Mouse (Mus musculus): Measurements from ENCODE around the gene Arhgap15. TPM values are rescaled to one million over a fixed set of nuclear protein-coding genes. Genes with fewer than 3 reads are reported as not detected.

The Arhgap15 gene
- total and polyA plus RNA-seq, 2 experiments = 0.12 to 2.4 TPM

- TF ChIP-seq CTCF (IDR thresholded peaks at IDR 0.05; ENCODE audit: low read depth, low read length) (no peak), POLR2A (IDR thresholded peaks at IDR 0.05; ENCODE audit: extremely low read depth, insufficient read depth, low read length) (no peak)
- Histone ChIP-seq H3K79me2 (ENCODE audit: control insufficient read depth, insufficient read depth, low read length) (no peaks in the 10 kb centered on the region), H3K4me1 (ENCODE audit: control insufficient read depth, insufficient read depth, low read length) (no peaks in the 10 kb centered on the region), H3K27ac (replicated peaks; ENCODE audit: insufficient read depth, low read depth, low read length) (no peak overlapping the region), H3K27me3 (ENCODE audit: control insufficient read depth, insufficient read depth, low read length) (no peaks in the 10 kb centered on the region), H3K9ac (ENCODE audit: low read depth, low read length) (no peak overlapping the region), H3K4me3 (ENCODE audit: insufficient read depth, low read depth, low read length) (no peak overlapping the region), H3K36me3 (ENCODE audit: control insufficient read depth, insufficient read depth, low read length) (no peaks in the 10 kb centered on the region)
- no peak for DNase-seq (ENCODE audit: extremely low read depth, low read depth, low spot score)
- WGBS = 63% methylated on average over 7 of the region's 7 CpGs
Measured at GRCm38 (mm10) chr2:44352885-44353284, 604.3 kb downstream of the Arhgap15 start.

- Histone ChIP-seq H3K4me3 (ENCODE audit: insufficient read depth, low read depth, low read length) (no peak overlapping the region), H3K4me1 (ENCODE audit: control insufficient read depth, insufficient read depth, low read length) (no peaks in the 10 kb centered on the region), H3K36me3 (ENCODE audit: control insufficient read depth, insufficient read depth, low read length) (no peaks in the 10 kb centered on the region), H3K79me2 (ENCODE audit: control insufficient read depth, insufficient read depth, low read length) (no peaks in the 10 kb centered on the region), H3K9ac (ENCODE audit: low read depth, low read length) (no peak overlapping the region), H3K27me3 (ENCODE audit: control insufficient read depth, insufficient read depth, low read length) (no peaks in the 10 kb centered on the region), H3K27ac (replicated peaks; ENCODE audit: insufficient read depth, low read depth, low read length) (no peak overlapping the region)
- 88% methylated on average over 4 of the region's 4 CpGs for WGBS
- DNase-seq (ENCODE audit: extremely low read depth, low read depth, low spot score) = no peak
- TF ChIP-seq CTCF (IDR thresholded peaks at IDR 0.05; ENCODE audit: low read depth, low read length) (no peak), POLR2A (IDR thresholded peaks at IDR 0.05; ENCODE audit: extremely low read depth, insufficient read depth, low read length) (no peak)
Measured at GRCm38 (mm10) chr2:44353594-44353993, 605.0 kb downstream of the Arhgap15 start.

- Histone ChIP-seq H3K9ac (ENCODE audit: low read depth, low read length) (no peak overlapping the region), H3K36me3 (ENCODE audit: control insufficient read depth, insufficient read depth, low read length) (no peaks in the 10 kb centered on the region), H3K4me3 (ENCODE audit: insufficient read depth, low read depth, low read length) (no peak overlapping the region), H3K4me1 (ENCODE audit: control insufficient read depth, insufficient read depth, low read length) (no peaks in the 10 kb centered on the region), H3K27me3 (ENCODE audit: control insufficient read depth, insufficient read depth, low read length) (no peaks in the 10 kb centered on the region), H3K27ac (replicated peaks; ENCODE audit: insufficient read depth, low read depth, low read length) (no peak overlapping the region), H3K79me2 (ENCODE audit: control insufficient read depth, insufficient read depth, low read length) (no peaks in the 10 kb centered on the region)
- TF ChIP-seq POLR2A (IDR thresholded peaks at IDR 0.05; ENCODE audit: extremely low read depth, insufficient read depth, low read length) (no peak), CTCF (IDR thresholded peaks at IDR 0.05; ENCODE audit: low read depth, low read length) (no peak)
- WGBS = 90% methylated on average over 4 of the region's 4 CpGs
- DNase-seq (ENCODE audit: extremely low read depth, low read depth, low spot score) = no peak
Measured at GRCm38 (mm10) chr2:44354786-44355185, 606.2 kb downstream of the Arhgap15 start.

GRCm38 (mm10) chr2:44355316-44355715 lies 606.7 kb downstream of the Arhgap15 start:
- Histone ChIP-seq H3K4me1 (ENCODE audit: control insufficient read depth, insufficient read depth, low read length) (no peaks in the 10 kb centered on the region), H3K36me3 (ENCODE audit: control insufficient read depth, insufficient read depth, low read length) (no peaks in the 10 kb centered on the region), H3K4me3 (ENCODE audit: insufficient read depth, low read depth, low read length) (no peak overlapping the region), H3K79me2 (ENCODE audit: control insufficient read depth, insufficient read depth, low read length) (no peaks in the 10 kb centered on the region), H3K9ac (ENCODE audit: low read depth, low read length) (no peak overlapping the region), H3K27ac (replicated peaks; ENCODE audit: insufficient read depth, low read depth, low read length) (no peak overlapping the region), H3K27me3 (ENCODE audit: control insufficient read depth, insufficient read depth, low read length) (no peaks in the 10 kb centered on the region)
- no peak for DNase-seq (ENCODE audit: extremely low read depth, low read depth, low spot score)
- TF ChIP-seq CTCF (IDR thresholded peaks at IDR 0.05; ENCODE audit: low read depth, low read length) (no peak), POLR2A (IDR thresholded peaks at IDR 0.05; ENCODE audit: extremely low read depth, insufficient read depth, low read length) (no peak)
- WGBS = 82% methylated on average over 11 of the region's 11 CpGs

GRCm38 (mm10) chr2:44356248-44356886 lies 607.7 kb downstream of the Arhgap15 start:
- Histone ChIP-seq H3K4me1 (ENCODE audit: control insufficient read depth, insufficient read depth, low read length) (no peaks in the 10 kb centered on the region), H3K4me3 (ENCODE audit: insufficient read depth, low read depth, low read length) (no peak overlapping the region), H3K9ac (ENCODE audit: low read depth, low read length) (no peak overlapping the region), H3K27ac (replicated peaks; ENCODE audit: insufficient read depth, low read depth, low read length) (no peak overlapping the region), H3K79me2 (ENCODE audit: control insufficient read depth, insufficient read depth, low read length) (no peaks in the 10 kb centered on the region), H3K27me3 (ENCODE audit: control insufficient read depth, insufficient read depth, low read length) (no peaks in the 10 kb centered on the region), H3K36me3 (ENCODE audit: control insufficient read depth, insufficient read depth, low read length) (no peaks in the 10 kb centered on the region)
- WGBS = 85% methylated on average over 5 of the region's 5 CpGs
- DNase-seq (ENCODE audit: extremely low read depth, low read depth, low spot score) = no peak
- TF ChIP-seq CTCF (IDR thresholded peaks at IDR 0.05; ENCODE audit: low read depth, low read length) = no peak
- no peak for TF ChIP-seq POLR2A (IDR thresholded peaks at IDR 0.05; ENCODE audit: extremely low read depth, insufficient read depth, low read length)

GRCm38 (mm10) chr2:44356887-44357251 lies 608.2 kb downstream of the Arhgap15 start:
- no peaks in the 10 kb centered on the region for H3K36me3 ChIP-seq (ENCODE audit: control insufficient read depth, insufficient read depth, low read length)
- no peak for DNase-seq (ENCODE audit: extremely low read depth, low read depth, low spot score)
- no peaks in the 10 kb centered on the region for H3K27me3 ChIP-seq (ENCODE audit: control insufficient read depth, insufficient read depth, low read length)
- WGBS = 90% methylated on average over 6 of the region's 6 CpGs
- H3K27ac ChIP-seq (replicated peaks; ENCODE audit: insufficient read depth, low read depth, low read length) = no peak overlapping the region
- H3K9ac ChIP-seq (ENCODE audit: low read depth, low read length) = no peak overlapping the region
- no peaks in the 10 kb centered on the region for H3K79me2 ChIP-seq (ENCODE audit: control insufficient read depth, insufficient read depth, low read length)
- H3K4me1 ChIP-seq (ENCODE audit: control insufficient read depth, insufficient read depth, low read length) = no peaks in the 10 kb centered on the region
- H3K4me3 ChIP-seq (ENCODE audit: insufficient read depth, low read depth, low read length) = no peak overlapping the region
- no peak for TF ChIP-seq CTCF (IDR thresholded peaks at IDR 0.05; ENCODE audit: low read depth, low read length)
- no peak for TF ChIP-seq POLR2A (IDR thresholded peaks at IDR 0.05; ENCODE audit: extremely low read depth, insufficient read depth, low read length)
